Mouse (Mus musculus) natural killer cell, adult 2 months (primary cell): ENCODE data around the gene Utp11.

ENCODE experiments used
- DNase-seq, 2 experiments: peaks; one replicate each; pipeline ENCODE4 v3.0.0; 2022; ENCODE audit warnings: low spot score in 2 of 2

The Utp11 gene

GRCm38 (mm10) chr4:124632856-124633255 is 60.5 kb downstream of the Utp11 start:
- DNase-seq: no peak

GRCm38 (mm10) chr4:124631456-124631855 is 61.9 kb downstream of the Utp11 start:
- no peak for DNase-seq
